Mouse (Mus musculus) lung, postnatal 0 days (tissue): ENCODE results near the gene P3h2.

ENCODE experiments used
- CTCF ChIP-seq: IDR thresholded peaks from 2 replicates; pipeline ENCODE4 v1.5.1; 2016; ENCODE audit warnings: antibody characterized with exemption, mild to moderate bottlenecking
- EP300 ChIP-seq: IDR thresholded peaks from 2 replicates; pipeline ENCODE4 v1.6.1; 2016; ENCODE audit warnings: antibody characterized with exemption, mild to moderate bottlenecking, control low read depth

DNA sequence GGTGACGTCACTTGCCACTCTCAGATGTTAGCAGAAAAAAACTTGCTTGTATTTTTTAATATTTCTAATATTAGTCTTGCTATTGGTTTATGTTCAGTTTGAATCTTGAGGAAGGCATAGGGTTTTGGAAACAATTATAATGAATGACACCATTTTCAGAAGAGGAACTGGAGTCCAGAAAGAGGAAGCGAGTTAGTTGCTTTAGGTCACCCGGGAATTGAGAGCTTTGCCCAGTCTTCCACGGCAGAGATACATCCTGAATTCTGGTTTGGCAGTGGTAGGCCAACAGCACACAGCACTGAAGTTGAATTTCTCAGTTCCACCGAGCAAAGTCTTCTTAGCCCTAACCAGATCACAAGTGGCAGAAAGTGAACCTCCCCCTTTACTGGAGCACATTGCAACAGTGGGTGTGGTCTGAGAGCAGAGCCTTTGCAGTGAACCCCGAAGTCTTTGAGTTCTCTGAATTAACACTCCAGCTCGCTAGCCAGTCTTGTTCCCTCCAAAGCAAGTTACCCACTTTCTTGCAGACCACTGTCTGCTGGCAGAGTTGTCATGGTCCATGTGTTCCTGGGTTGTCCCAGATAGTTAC lies 146.8 kb downstream of the P3h2 start:
- TF ChIP-seq CTCF = no peak
- no peak for TF ChIP-seq EP300
